17 mouse cellular contexts compared by ENCODE assay signal in genomic region chr1:91498579-91498978, GRCm38 (mm10).
"Had no signal": no experiment of that assay in that cellular context is flagged by ENCODE, and none has a peak within 500 bp of the region (broad histone marks: within the 10 kb centered on the region; RNA-seq: fewer than 3 reads in every experiment).

No protein-coding gene starts in this region.

- H3K4me3 ChIP-seq: neural tube, embryonic 12.5 days; neural tube, embryonic 13.5 days; neural tube, embryonic 15.5 days; stomach, embryonic 15.5 days had no signal

- H3K27me3 ChIP-seq: neural tube, embryonic 12.5 days; neural tube, embryonic 13.5 days; neural tube, embryonic 15.5 days; stomach, embryonic 15.5 days had no signal

- DNase-seq: retina, postnatal 1 day; right cerebral cortex, adult 18-20 months; right cerebral cortex, postnatal 14 days; right cerebral cortex, postnatal 25 days; right cerebral cortex, postnatal 4 days; spleen, adult 18-20 months; thymus, adult 18-20 months; thymus, adult 2 months; thymus, postnatal 14 days; thymus, postnatal 25 days; thymus, postnatal 36 days; thymus, postnatal 4 days had no signal

- H3K27ac ChIP-seq: neural tube, embryonic 12.5 days; neural tube, embryonic 13.5 days; neural tube, embryonic 15.5 days; stomach, embryonic 15.5 days; stomach, postnatal 0 days had no signal

- H3K9me3 ChIP-seq: neural tube, embryonic 12.5 days; neural tube, embryonic 13.5 days; neural tube, embryonic 15.5 days; stomach, embryonic 15.5 days had no signal
